Mouse (Mus musculus): Measurements from ENCODE around the gene Psmc3. TPM values are rescaled to one million over a fixed set of nuclear protein-coding genes. Genes with fewer than 3 reads are reported as not detected.

Gene Psmc3
- polyA plus RNA-seq (2017; shearing (Covaris generic)), result 289 TPM

GRCm38 (mm10) chr2:91053934-91054382, at the start of gene Psmc3:
TSS of gene Psmc3 (plus strand) at chr2:91054009.

DNA sequence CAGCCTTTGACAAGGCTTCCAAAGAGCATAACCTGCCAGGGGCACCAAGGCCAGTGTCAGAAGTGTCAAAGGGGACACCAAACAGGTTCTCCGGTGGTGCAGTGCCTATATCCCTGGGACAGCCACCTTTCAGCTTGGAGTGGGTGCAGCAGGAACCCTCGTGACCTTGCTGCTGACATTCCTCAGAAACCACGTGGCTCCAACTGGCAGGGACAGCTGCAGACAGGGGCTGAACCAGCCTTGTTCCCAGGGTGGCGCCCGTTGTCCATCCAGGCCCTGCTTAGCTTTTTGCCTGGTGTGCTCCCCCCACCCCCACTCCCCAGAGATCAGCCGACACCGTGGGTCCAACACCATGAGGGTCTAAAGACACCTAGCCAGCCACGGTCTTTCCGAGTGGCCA, 18.4 kb upstream of the Psmc3 start, which contains the start of gene Rapsn:
Gene Rapsn, plus strand, starts transcription at position 236 of the 400 bp plus-strand sequence.

DNA sequence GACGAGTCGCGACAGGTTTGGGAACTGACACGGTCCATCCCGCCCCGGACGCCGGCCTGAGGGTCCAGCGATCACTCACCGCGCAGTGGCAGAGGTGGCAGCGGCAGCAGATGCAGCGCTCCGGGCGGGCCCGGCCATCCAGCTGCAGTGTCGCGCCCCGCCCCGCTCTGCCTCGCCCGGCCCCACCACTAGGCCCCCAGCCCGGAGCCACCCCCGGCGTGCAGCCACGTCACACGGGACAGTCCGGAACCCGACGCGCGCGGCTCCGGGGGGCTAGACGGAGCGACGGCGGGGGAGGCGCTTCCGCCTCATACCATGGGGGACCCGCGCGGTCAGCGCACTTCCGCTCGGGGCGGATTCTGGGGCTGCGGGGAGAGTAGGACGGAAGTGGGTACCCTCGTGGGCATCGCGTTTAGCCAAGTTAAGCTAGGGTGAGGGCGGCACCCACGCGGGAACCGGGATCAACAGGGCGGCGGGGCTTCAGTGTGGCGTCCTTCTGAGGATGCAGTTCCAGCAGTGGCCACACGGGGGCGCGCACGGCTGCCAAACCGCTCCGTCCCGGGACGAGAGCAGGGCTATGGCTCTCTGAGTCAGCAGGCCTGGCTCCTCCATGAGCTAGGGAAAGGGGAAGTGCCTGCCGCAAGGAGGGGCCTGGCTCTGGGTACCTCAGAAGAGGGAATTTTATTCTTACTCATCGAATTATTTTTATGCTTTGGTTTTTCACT, 16.4 kb downstream of the Psmc3 start, which contains the start of gene Slc39a13:
Gene Slc39a13, minus strand, starts transcription at position 342 of the 725 bp plus-strand sequence.

DNA sequence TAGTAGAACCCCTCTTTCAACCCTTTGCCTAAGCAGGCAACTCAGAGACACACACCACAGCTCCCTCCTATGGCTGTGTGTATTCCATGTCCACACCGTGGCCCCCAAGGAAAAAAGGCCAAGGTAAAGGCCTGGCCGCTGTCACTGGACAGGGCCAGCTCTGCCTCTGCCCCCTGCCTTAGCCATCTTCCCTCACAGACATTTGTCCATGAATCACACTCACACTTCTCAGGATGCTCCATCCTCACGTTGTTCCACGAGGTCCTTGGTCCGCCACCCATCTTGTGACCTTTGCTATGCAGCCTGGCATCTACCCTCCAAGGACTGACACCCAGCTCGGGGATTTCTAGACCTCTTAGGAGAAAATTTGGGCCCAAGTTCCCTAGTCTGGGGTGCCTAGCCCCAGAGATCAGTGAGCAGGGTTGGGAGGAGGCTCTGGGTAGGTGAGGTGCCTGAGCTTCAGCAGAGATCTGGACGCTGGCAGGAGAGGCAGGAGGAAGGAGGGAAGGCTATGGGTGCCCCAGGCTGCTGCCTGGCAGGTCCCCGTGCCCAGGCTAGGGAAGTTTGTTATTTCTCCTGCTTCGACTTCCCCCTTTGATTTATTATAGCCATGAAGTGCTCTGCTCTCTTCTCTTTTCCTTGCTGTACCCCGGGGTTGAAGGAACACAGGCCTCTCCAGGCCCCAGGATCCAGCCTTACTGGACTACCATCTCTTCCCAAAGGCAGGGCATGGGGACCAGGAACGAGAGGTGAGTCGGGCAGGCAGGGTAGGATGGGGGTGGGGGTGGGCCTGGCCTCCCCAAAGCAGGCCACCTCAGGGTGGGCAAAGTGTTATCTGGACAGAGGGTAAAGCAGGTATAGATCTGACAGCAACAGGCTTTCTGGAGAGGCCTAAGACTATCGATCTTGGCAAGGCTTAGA, 28.2 kb downstream of the Psmc3 start, which contains the start of gene Spi1:
Gene Spi1, plus strand, starts transcription at position 616 of the 921 bp plus-strand sequence.

Other genes with a start within 250 kb of the Psmc3 start
- gene Mtch2, start 206.9 kb upstream of the Psmc3 start, polyA plus RNA-seq (2017; shearing (Covaris generic)), result 161 TPM
- 1.6 TPM for gene C1qtnf4, start 168.1 kb upstream of the Psmc3 start, polyA plus RNA-seq (2017; shearing (Covaris generic))
- gene Kbtbd4, start 149.3 kb upstream of the Psmc3 start, polyA plus RNA-seq (2017; shearing (Covaris generic)), result 51.3 TPM
- 178 TPM for gene Ndufs3, start 149.2 kb upstream of the Psmc3 start, polyA plus RNA-seq (2017; shearing (Covaris generic))
- 33.7 TPM for gene Celf1, start 113.6 kb upstream of the Psmc3 start, polyA plus RNA-seq (2017; shearing (Covaris generic))
- gene Rapsn, start 18.4 kb upstream of the Psmc3 start, polyA plus RNA-seq (2017; shearing (Covaris generic)), result 5.7 TPM
- gene Slc39a13, start 16.4 kb downstream of the Psmc3 start, polyA plus RNA-seq (2017; shearing (Covaris generic)), result 37.0 TPM
- gene Spi1, start 28.4 kb downstream of the Psmc3 start, polyA plus RNA-seq (2017; shearing (Covaris generic)), result 0.48 TPM
- not detected for gene Mybpc3, start 64.1 kb downstream of the Psmc3 start, polyA plus RNA-seq (2017; shearing (Covaris generic))
- 123 TPM for gene Madd, start 129.8 kb downstream of the Psmc3 start, polyA plus RNA-seq (2017; shearing (Covaris generic))
- gene Nr1h3, start 148.8 kb downstream of the Psmc3 start, polyA plus RNA-seq (2017; shearing (Covaris generic)), result 1.9 TPM
- 20.9 TPM for gene Acp2, start 148.9 kb downstream of the Psmc3 start, polyA plus RNA-seq (2017; shearing (Covaris generic))
- 101 TPM for gene Ddb2, start 183.0 kb downstream of the Psmc3 start, polyA plus RNA-seq (2017; shearing (Covaris generic))
- gene Pacsin3, start 201.9 kb downstream of the Psmc3 start, polyA plus RNA-seq (2017; shearing (Covaris generic)), result 0.89 TPM
- gene Arfgap2, start 211.0 kb downstream of the Psmc3 start, polyA plus RNA-seq (2017; shearing (Covaris generic)), result 145 TPM